Mouse (Mus musculus): ENCODE data around the gene Fgf14. TPM values are rescaled to one million over a fixed set of nuclear protein-coding genes. Genes with fewer than 3 reads are reported as not detected.

Fgf14 gene
- polyA plus RNA-seq, 1 experiment from 2014 or later = 8.3 TPM

DNA sequence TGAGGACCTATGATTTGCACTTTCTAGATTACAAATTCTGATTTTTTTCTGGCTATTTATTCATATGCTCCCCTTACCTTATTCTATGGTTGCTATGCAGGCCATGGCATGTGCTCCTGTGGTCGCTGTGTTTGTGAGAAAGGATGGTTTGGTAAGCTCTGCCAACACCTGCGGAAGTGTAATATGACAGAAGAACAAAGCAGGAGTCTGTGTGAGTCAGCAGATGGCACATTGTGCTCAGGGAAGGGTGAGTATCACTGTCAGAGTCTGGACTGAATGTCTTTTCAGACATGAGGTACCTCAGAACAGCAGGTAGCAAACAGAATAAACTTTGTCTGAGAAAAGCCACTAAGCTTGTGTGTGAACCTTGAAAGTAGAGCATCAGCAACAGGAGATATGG is 710.4 kb downstream of the Fgf14 start:
- H3K27me3 ChIP-seq (ENCODE audit: control insufficient read depth, insufficient read depth, low read length) = no peaks in the 10 kb centered on the region
- WGBS = 68% methylated on average over 2 of the region's 2 CpGs
- H3K9me3 ChIP-seq (ENCODE audit: control insufficient read depth, low read length) = no peaks in the 10 kb centered on the region
- no peak overlapping the region for H3K4me3 ChIP-seq (ENCODE audit: low read depth, low read length)
- ATAC-seq (ENCODE audit: low FRiP score) (no peak), DNase-seq (ENCODE audit: low spot score) (no peak)
- no peaks in the 10 kb centered on the region for H3K4me1 ChIP-seq (replicated peaks; ENCODE audit: control insufficient read depth, insufficient read depth, low read length)
- no peak overlapping the region for H3K9ac ChIP-seq (ENCODE audit: low read depth, low read length)
- no peaks in the 10 kb centered on the region for H3K36me3 ChIP-seq (ENCODE audit: control insufficient read depth, insufficient read depth, low read length)
- H3K27ac ChIP-seq (ENCODE audit: low read depth, low read length) = no peak overlapping the region
- no peak overlapping the region for H3K4me2 ChIP-seq (replicated peaks; ENCODE audit: low read depth, low read length)

Data from hindbrain, embryonic 11.5 days (tissue).